Mouse (Mus musculus) kidney, embryonic 15.5 days (tissue): ENCODE data around the gene Reg4. TPM values are rescaled to one million over a fixed set of nuclear protein-coding genes. Genes with fewer than 3 reads are reported as not detected.

Experiments used
- ATAC-seq: fragments of 200-750 bp; cut with Nextera tagmentation; replicated peaks from 2 replicates; pipeline ENCODE4 v1.8.0; 2017; ENCODE audit warnings: moderate TSS enrichment; ENCODE audit not compliant: low FRiP score
- H3K27ac ChIP-seq: fragments of 300-500 bp; sonication (generic); 2 replicates; pipeline ENCODE4 v1.5.1; 2015; ENCODE audit warnings: mild to moderate bottlenecking, inconsistent platforms
- H3K27me3 ChIP-seq: fragments of 300-500 bp; sonication (generic); 2 replicates; pipeline ENCODE4 v1.6.1; 2015; ENCODE audit warnings: inconsistent platforms
- H3K36me3 ChIP-seq: fragments of 300-500 bp; sonication (generic); 2 replicates; pipeline ENCODE4 v1.6.1; 2015; ENCODE audit warnings: inconsistent platforms
- H3K4me1 ChIP-seq: fragments of 300-500 bp; sonication (generic); 2 replicates; pipeline ENCODE4 v1.6.1; 2015; ENCODE audit warnings: inconsistent platforms
- H3K4me2 ChIP-seq: fragments of 300-500 bp; sonication (generic); 2 replicates; pipeline ENCODE4 v1.6.1; 2015; ENCODE audit warnings: moderate library complexity, mild to moderate bottlenecking, inconsistent platforms
- H3K4me3 ChIP-seq: fragments of 300-500 bp; sonication (generic); replicated peaks from 2 replicates; pipeline ENCODE4 v1.5.1; 2015; ENCODE audit warnings: mild to moderate bottlenecking, inconsistent platforms
- H3K9ac ChIP-seq: fragments of 300-500 bp; sonication (generic); 2 replicates; pipeline ENCODE4 v1.6.1; 2015; ENCODE audit warnings: mild to moderate bottlenecking, inconsistent platforms
- H3K9me3 ChIP-seq: fragments of 300-500 bp; sonication (generic); replicated peaks from 2 replicates; pipeline ENCODE4 v1.6.1; 2016; ENCODE audit warnings: inconsistent platforms
- WGBS: fragments of 180-500 bp; shearing (Covaris S2); methylation state at CpG from one replicate; pipeline ENCODE4 v1.1.7; 2015; ENCODE audit warnings: mixed read lengths; 5-methylcytosine and 5-hydroxymethylcytosine counted together
- polyA plus RNA-seq: library from polyadenylated mRNA; unstranded; fragments of >200 nt; fragmentation: Nextera tagmentation; extraction: Ambion mirVana; gene quantifications from 2 replicates; pipeline ENCODE4 v1.2.1, GENCODE M21; 2015

Gene Reg4
- polyA plus RNA-seq, 1 experiment from 2014 or later: 0.21 TPM

GRCm38 (mm10) chr3:98211301-98212081 is 10.5 kb upstream of the Reg4 start:
- Histone ChIP-seq H3K4me3 (no peak overlapping the region), H3K9ac (no peak overlapping the region), H3K36me3 (no peaks in the 10 kb centered on the region), H3K4me2 (no peak overlapping the region), H3K27me3 (no peaks in the 10 kb centered on the region), H3K27ac (peak overlapping the region; percentile 3; the same call in 1 of the 2 replicates), H3K9me3 (no peaks in the 10 kb centered on the region), H3K4me1 (peaks cover 13% of the 10 kb centered on the region)
- no peak for ATAC-seq
- WGBS: 55% methylated on average over 7 of the region's 7 CpGs

- H3K27me3 ChIP-seq: no peaks in the 10 kb centered on the region
- 76% methylated on average over 3 of the region's 3 CpGs for WGBS
- H3K4me1 ChIP-seq: peaks cover 8% of the 10 kb centered on the region
- H3K9ac ChIP-seq: no peak overlapping the region
- no peak overlapping the region for H3K27ac ChIP-seq
- no peaks in the 10 kb centered on the region for H3K36me3 ChIP-seq
- H3K4me2 ChIP-seq: no peak overlapping the region
- H3K4me3 ChIP-seq: no peak overlapping the region
- no peaks in the 10 kb centered on the region for H3K9me3 ChIP-seq
- no peak for ATAC-seq
Measured at GRCm38 (mm10) chr3:98216296-98216695, 5.7 kb upstream of the Reg4 start.

GRCm38 (mm10) chr3:98223263-98223662 is 1.3 kb downstream of the Reg4 start:
- Histone ChIP-seq H3K27ac (no peak overlapping the region), H3K4me3 (no peak overlapping the region), H3K4me2 (no peak overlapping the region), H3K4me1 (peaks cover 8% of the 10 kb centered on the region), H3K9ac (no peak overlapping the region), H3K9me3 (no peaks in the 10 kb centered on the region), H3K36me3 (no peaks in the 10 kb centered on the region), H3K27me3 (peaks cover under 1% of the 10 kb centered on the region; the same call in 1 of the 2 replicates)
- ATAC-seq: no peak
- 61% methylated on average over 3 of the region's 3 CpGs for WGBS

- Histone ChIP-seq H3K27ac (peak overlapping the region; percentile 51; the same call in 1 of the 2 replicates), H3K4me3 (no peak overlapping the region), H3K36me3 (no peaks in the 10 kb centered on the region), H3K27me3 (peaks cover 4% of the 10 kb centered on the region; the same call in 1 of the 2 replicates), H3K4me2 (no peak overlapping the region), H3K4me1 (peaks cover 8% of the 10 kb centered on the region), H3K9ac (no peak overlapping the region), H3K9me3 (no peaks in the 10 kb centered on the region)
- ATAC-seq: peak; percentile 81
- WGBS: 14% methylated on average over 9 of the region's 9 CpGs
Measured at GRCm38 (mm10) chr3:98223783-98224580, 2.0 kb downstream of the Reg4 start.

- Histone ChIP-seq H3K4me1 (peaks cover 8% of the 10 kb centered on the region), H3K36me3 (no peaks in the 10 kb centered on the region), H3K9me3 (no peaks in the 10 kb centered on the region), H3K27ac (no peak overlapping the region), H3K9ac (no peak overlapping the region), H3K4me3 (no peak overlapping the region), H3K4me2 (no peak overlapping the region), H3K27me3 (peaks cover 4% of the 10 kb centered on the region; the same call in 1 of the 2 replicates)
- no peak for ATAC-seq
- WGBS: 87% methylated on average over 7 of the region's 7 CpGs
Measured at GRCm38 (mm10) chr3:98224975-98225374, 3.0 kb downstream of the Reg4 start.

GRCm38 (mm10) chr3:98225746-98226145 is 3.8 kb downstream of the Reg4 start:
- WGBS: 42% methylated on average over 2 of the region's 2 CpGs
- ATAC-seq: no peak; the same call in 1 of the 2 replicates
- H3K27ac ChIP-seq: no peak overlapping the region

DNA sequence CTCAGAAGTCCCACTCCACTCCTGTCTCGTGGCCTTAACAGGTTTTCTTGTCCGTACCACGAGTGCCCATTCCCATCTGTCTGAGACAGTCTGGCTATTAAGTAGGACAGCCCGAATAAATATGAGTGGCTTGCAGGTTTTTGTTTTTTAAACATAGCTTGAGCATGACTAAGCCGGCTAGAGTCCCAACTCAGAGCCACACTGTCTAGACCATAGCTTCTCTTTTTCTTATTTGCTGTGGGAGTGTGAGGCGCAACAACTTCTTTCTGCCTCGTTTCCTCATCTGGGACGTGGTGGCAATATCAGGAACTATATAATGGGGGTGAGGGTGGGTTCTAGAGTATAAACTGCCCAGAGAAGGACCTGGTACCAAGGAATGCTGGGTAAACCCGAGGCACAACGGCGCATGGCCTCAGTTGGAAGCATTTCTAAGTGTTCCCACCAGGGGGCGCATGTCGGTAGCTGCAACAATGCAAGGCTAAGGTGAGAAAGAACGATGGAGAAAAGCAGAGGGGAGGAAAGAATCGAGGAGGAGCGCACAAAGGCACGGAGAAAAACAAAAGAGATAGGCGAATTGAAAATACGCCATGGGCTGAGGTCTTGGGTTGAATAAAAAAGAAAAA is 5.1 kb downstream of the Reg4 start:
- Histone ChIP-seq H3K36me3 (no peaks in the 10 kb centered on the region), H3K27ac (no peak overlapping the region), H3K9ac (no peak overlapping the region), H3K4me2 (no peak overlapping the region), H3K4me3 (no peak overlapping the region), H3K27me3 (peaks cover 4% of the 10 kb centered on the region; the same call in 1 of the 2 replicates), H3K9me3 (no peaks in the 10 kb centered on the region), H3K4me1 (peaks cover 8% of the 10 kb centered on the region)
- WGBS: 42% methylated on average over 19 of the region's 19 CpGs
- ATAC-seq: 0 out of 2 replicates have a peak, but pooled peaks have one; percentile 8

More at GRCm38 (mm10) chr3:98225746-98226145, 3.8 kb downstream of the Reg4 start:
- peaks cover 8% of the 10 kb centered on the region for H3K4me1 ChIP-seq
- no peak overlapping the region for H3K4me3 ChIP-seq
- no peaks in the 10 kb centered on the region for H3K9me3 ChIP-seq
- no peak overlapping the region for H3K9ac ChIP-seq
- peaks cover 4% of the 10 kb centered on the region; the same call in 1 of the 2 replicates for H3K27me3 ChIP-seq
- no peaks in the 10 kb centered on the region for H3K36me3 ChIP-seq
- no peak overlapping the region for H3K4me2 ChIP-seq

DNA sequence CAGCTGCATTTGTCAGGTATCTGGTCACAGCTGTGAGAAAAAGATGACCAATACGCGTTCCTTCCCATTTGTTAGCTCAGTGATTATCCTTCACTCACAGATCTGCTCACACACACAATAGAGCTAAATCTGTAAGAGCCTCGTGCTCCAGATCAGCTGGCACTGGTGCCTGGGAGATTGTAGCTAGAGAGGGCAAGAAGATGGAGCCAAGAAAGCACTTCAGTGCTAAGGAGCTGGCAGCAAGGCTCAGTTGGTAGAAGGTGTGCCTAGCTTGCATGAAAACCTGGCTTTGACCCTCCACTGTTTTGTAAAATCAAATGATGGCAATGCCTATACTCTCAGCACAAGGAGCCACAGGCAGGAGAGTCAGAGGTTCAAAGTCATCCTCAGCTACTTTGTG is 5.8 kb downstream of the Reg4 start:
- Histone ChIP-seq H3K9ac (no peak overlapping the region), H3K36me3 (no peaks in the 10 kb centered on the region), H3K9me3 (no peaks in the 10 kb centered on the region), H3K27me3 (peaks cover 4% of the 10 kb centered on the region; the same call in 1 of the 2 replicates), H3K4me2 (no peak overlapping the region), H3K27ac (no peak overlapping the region), H3K4me1 (peaks cover 8% of the 10 kb centered on the region), H3K4me3 (no peak overlapping the region)
- ATAC-seq: no peak
- 78% methylated on average over 3 of the region's 3 CpGs for WGBS

- no peak overlapping the region for H3K4me3 ChIP-seq
- no peaks in the 10 kb centered on the region for H3K36me3 ChIP-seq
- H3K27me3 ChIP-seq: peaks cover 4% of the 10 kb centered on the region; the same call in 1 of the 2 replicates
- no peaks in the 10 kb centered on the region for H3K9me3 ChIP-seq
- no peak overlapping the region for H3K9ac ChIP-seq
- no peak overlapping the region for H3K27ac ChIP-seq
- H3K4me1 ChIP-seq: 0 out of 2 replicates have a peak, but pooled peaks cover 5% of the 10 kb centered on the region
- 69% methylated on average over 7 of the region's 7 CpGs for WGBS
- H3K4me2 ChIP-seq: no peak overlapping the region
- ATAC-seq: no peak
Measured at GRCm38 (mm10) chr3:98229943-98230342, 8.0 kb downstream of the Reg4 start.

DNA sequence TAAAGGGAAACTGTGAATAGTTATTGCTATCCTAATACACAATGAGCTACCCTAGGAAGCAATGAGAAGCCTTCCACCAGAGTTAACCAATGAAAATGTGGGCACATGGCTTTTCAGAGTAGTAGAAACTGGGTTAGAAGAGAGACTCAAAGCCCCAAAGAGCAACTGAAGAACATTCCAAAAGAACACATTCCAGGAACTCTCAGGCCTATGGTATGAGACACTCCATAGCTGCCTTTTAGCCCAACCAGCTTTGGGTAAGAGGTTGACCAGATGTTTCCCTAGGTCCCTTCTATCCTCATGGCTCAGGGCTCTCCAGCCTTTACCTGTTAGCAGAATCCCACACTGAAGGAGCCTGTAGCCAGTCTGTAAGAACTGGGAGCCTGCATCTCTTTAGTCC is 11.5 kb downstream of the Reg4 start:
- Histone ChIP-seq H3K36me3 (no peaks in the 10 kb centered on the region), H3K27ac (no peak overlapping the region), H3K27me3 (peaks cover 1% of the 10 kb centered on the region; the same call in 1 of the 2 replicates), H3K9ac (no peak overlapping the region), H3K4me3 (no peak overlapping the region), H3K9me3 (no peaks in the 10 kb centered on the region), H3K4me2 (no peak overlapping the region), H3K4me1 (peaks cover 14% of the 10 kb centered on the region)
- ATAC-seq: no peak

GRCm38 (mm10) chr3:98236266-98236665 is 14.3 kb downstream of the Reg4 start:
- H3K9me3 ChIP-seq: no peaks in the 10 kb centered on the region
- no peak overlapping the region for H3K9ac ChIP-seq
- no peak overlapping the region for H3K27ac ChIP-seq
- peaks cover 14% of the 10 kb centered on the region for H3K4me1 ChIP-seq
- no peak overlapping the region for H3K4me2 ChIP-seq
- 82% methylated on average over 6 of the region's 6 CpGs for WGBS
- H3K36me3 ChIP-seq: no peaks in the 10 kb centered on the region
- no peak for ATAC-seq
- no peaks in the 10 kb centered on the region for H3K27me3 ChIP-seq
- no peak overlapping the region for H3K4me3 ChIP-seq

DNA sequence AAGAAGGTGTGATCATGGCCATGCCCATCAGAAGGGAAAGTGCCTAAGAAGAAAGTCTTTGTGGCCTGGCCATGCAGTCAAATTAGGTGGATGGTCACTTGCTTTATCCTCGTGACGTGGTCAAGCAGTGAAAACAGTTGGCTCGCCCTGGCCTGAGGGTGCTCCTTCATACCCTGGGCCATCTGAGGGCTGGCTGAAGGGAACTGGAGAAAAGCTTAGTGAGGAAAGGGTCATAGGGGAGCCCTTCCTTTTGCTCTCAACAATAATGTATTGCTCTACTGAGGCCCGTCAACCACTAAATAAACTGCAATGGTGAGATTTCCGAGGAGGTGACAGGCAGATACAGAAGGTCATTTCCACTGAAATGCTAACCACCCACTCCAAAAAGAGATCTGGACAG is 15.3 kb downstream of the Reg4 start:
- 32% methylated on average over 5 of the region's 5 CpGs for WGBS
- no peak overlapping the region for H3K27ac ChIP-seq
- H3K9me3 ChIP-seq: no peaks in the 10 kb centered on the region
- no peaks in the 10 kb centered on the region for H3K36me3 ChIP-seq
- H3K4me3 ChIP-seq: no peak overlapping the region
- no peaks in the 10 kb centered on the region for H3K27me3 ChIP-seq
- H3K9ac ChIP-seq: no peak overlapping the region
- ATAC-seq: no peak; the same call in 1 of the 2 replicates
- no peak overlapping the region for H3K4me2 ChIP-seq
- H3K4me1 ChIP-seq: peaks cover 14% of the 10 kb centered on the region
